In the genomic region with DNA sequence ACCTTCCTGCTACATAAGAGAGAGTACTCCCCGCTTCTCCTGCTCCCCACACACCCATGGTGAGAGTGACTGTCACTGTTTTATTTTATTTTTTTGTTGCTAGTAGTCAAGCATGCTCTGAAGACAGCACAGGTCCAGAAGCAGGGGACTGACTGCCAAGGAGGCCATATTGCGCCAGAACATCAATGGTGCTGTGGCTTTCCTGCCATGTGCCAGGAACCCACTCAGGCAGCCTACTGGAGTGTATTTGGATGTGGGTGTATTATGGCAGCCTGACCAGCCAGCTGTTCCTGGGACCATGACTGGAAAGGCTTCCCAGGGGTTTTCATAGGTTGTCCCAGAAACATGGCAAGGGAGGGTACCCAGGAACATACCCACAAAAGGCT, we compare ENCODE assay signal across 17 mouse cellular contexts.
DNase-seq lines count a peak whose midpoint lies in the region; ATAC-seq and TF ChIP-seq lines count a peak whose summit lies in the region.
"Had no signal": no experiment of that assay in that cellular context is flagged by ENCODE, and none has a peak within 500 bp of the region (broad histone marks: within the 10 kb centered on the region; RNA-seq: fewer than 3 reads in every experiment).

No protein-coding gene starts in this region.

- H3K4me1 ChIP-seq in intestine, embryonic 16.5 days (ENCODE audit: control insufficient read depth, insufficient read depth, low read length) = peaks cover 18% of the 10 kb centered on the region
- peaks cover 13% of the 10 kb centered on the region for H3K4me1 ChIP-seq in intestine, embryonic 15.5 days (replicated peaks)
- H3K4me1 ChIP-seq in intestine, postnatal 0 days (replicated peaks; ENCODE audit: control insufficient read depth, insufficient read depth, low read length) = 0 out of 2 replicates have a peak, but pooled peaks cover 13% of the 10 kb centered on the region

- 94% methylated on average over 2 of the region's 2 CpGs for WGBS in intestine, embryonic 16.5 days
- WGBS in intestine, embryonic 15.5 days = 96% methylated on average over 2 of the region's 2 CpGs
- 86% methylated on average over 2 of the region's 2 CpGs for WGBS in intestine, postnatal 0 days

- no peak overlapping the region for H3K4me3 ChIP-seq in intestine, embryonic 16.5 days (ENCODE audit: low read length)
- H3K4me3 ChIP-seq in intestine, embryonic 15.5 days (replicated peaks) = no peak overlapping the region
- H3K4me3 ChIP-seq in intestine, postnatal 0 days (ENCODE audit: low read depth, low read length) = no peak overlapping the region
- H3K4me3 ChIP-seq: embryonic facial prominence, embryonic 12.5 days; forebrain, embryonic 15.5 days; heart, embryonic 10.5 days; hindbrain, embryonic 13.5 days had no signal

- TF ChIP-seq CTCF in intestine, postnatal 0 days (IDR thresholded peaks at IDR 0.05; ENCODE audit: low read depth) = no peak

- DNase-seq in layer of hippocampus, adult 9-11 months = peak; percentile 75
- no peak for DNase-seq in layer of hippocampus, adult 9-10 months (ENCODE audit: low spot score)
- DNase-seq in embryo, embryonic 10.5 days (ENCODE audit: low spot score) = no peak
- no peak for DNase-seq in thymus, postnatal 36 days
- DNase-seq: adrenal gland, postnatal 25 days; cerebellum, adult 11 months; cerebellum, adult 8-10 months; gastrocnemius, postnatal 10 days; heart, postnatal 10 days; heart, postnatal 4 days had no signal

- no peak overlapping the region for H3K9ac ChIP-seq in intestine, embryonic 16.5 days (ENCODE audit: low read depth, low read length)
- no peak overlapping the region for H3K9ac ChIP-seq in intestine, embryonic 15.5 days
- no peak overlapping the region for H3K9ac ChIP-seq in intestine, postnatal 0 days (ENCODE audit: low read depth, low read length)
- H3K9ac ChIP-seq: embryonic facial prominence, embryonic 12.5 days; forebrain, embryonic 15.5 days; hindbrain, embryonic 13.5 days had no signal

- ATAC-seq in intestine, embryonic 16.5 days = no peak
- no peak for ATAC-seq in intestine, embryonic 15.5 days
- no peak for ATAC-seq in intestine, postnatal 0 days
- ATAC-seq: forebrain, embryonic 15.5 days had no signal

- H3K9me3 ChIP-seq in intestine, embryonic 16.5 days (ENCODE audit: control insufficient read depth, low read length) = no peaks in the 10 kb centered on the region
- H3K9me3 ChIP-seq in intestine, embryonic 15.5 days = no peaks in the 10 kb centered on the region
- no peaks in the 10 kb centered on the region for H3K9me3 ChIP-seq in intestine, postnatal 0 days (ENCODE audit: control insufficient read depth)
- H3K9me3 ChIP-seq: embryonic facial prominence, embryonic 12.5 days; forebrain, embryonic 15.5 days; heart, embryonic 10.5 days; hindbrain, embryonic 13.5 days had no signal

- no peaks in the 10 kb centered on the region for H3K27me3 ChIP-seq in intestine, embryonic 16.5 days (replicated peaks; ENCODE audit: control insufficient read depth, insufficient read depth, low read length)
- no peaks in the 10 kb centered on the region for H3K27me3 ChIP-seq in intestine, embryonic 15.5 days (replicated peaks)
- no peaks in the 10 kb centered on the region for H3K27me3 ChIP-seq in intestine, postnatal 0 days (replicated peaks; ENCODE audit: control insufficient read depth, insufficient read depth, low read length)
- H3K27me3 ChIP-seq: embryonic facial prominence, embryonic 12.5 days; forebrain, embryonic 15.5 days; hindbrain, embryonic 13.5 days had no signal

- no peak overlapping the region for H3K4me2 ChIP-seq in intestine, embryonic 16.5 days (ENCODE audit: low read depth, low read length)
- no peak overlapping the region for H3K4me2 ChIP-seq in intestine, embryonic 15.5 days (replicated peaks)
- H3K4me2 ChIP-seq in intestine, postnatal 0 days (replicated peaks; ENCODE audit: low read depth) = no peak overlapping the region
- H3K4me2 ChIP-seq: embryonic facial prominence, embryonic 12.5 days; forebrain, embryonic 15.5 days; hindbrain, embryonic 13.5 days had no signal

- H3K36me3 ChIP-seq in intestine, embryonic 16.5 days (ENCODE audit: control insufficient read depth, insufficient read depth, low read length) = no peaks in the 10 kb centered on the region
- H3K36me3 ChIP-seq in intestine, embryonic 15.5 days = no peaks in the 10 kb centered on the region
- H3K36me3 ChIP-seq in intestine, postnatal 0 days (ENCODE audit: control insufficient read depth, insufficient read depth) = no peaks in the 10 kb centered on the region
- H3K36me3 ChIP-seq: embryonic facial prominence, embryonic 12.5 days; forebrain, embryonic 15.5 days; heart, embryonic 10.5 days; hindbrain, embryonic 13.5 days had no signal

- 0 out of 2 replicates have a peak overlapping the region, but pooled peaks have one; percentile 25 for H3K27ac ChIP-seq in intestine, embryonic 16.5 days (ENCODE audit: low read length)
- H3K27ac ChIP-seq in intestine, embryonic 15.5 days = no peak overlapping the region
- H3K27ac ChIP-seq in intestine, postnatal 0 days (ENCODE audit: low read depth, low read length) = peak overlapping the region; percentile 57; the same call in 1 of the 2 replicates
- H3K27ac ChIP-seq: embryonic facial prominence, embryonic 12.5 days; forebrain, embryonic 15.5 days; heart, embryonic 10.5 days; hindbrain, embryonic 13.5 days had no signal
